Mouse (Mus musculus) G1E (cell line): ENCODE results near the gene Hnrnpul2.

Experiments used
- CTCF ChIP-seq: IDR thresholded peaks from 2 replicates; pipeline ENCODE4 v1.5.1; 2012; ENCODE audit warnings: low read depth, low read length, inconsistent platforms, mixed read lengths
- GATA1 ChIP-seq: IDR thresholded peaks from 2 replicates; pipeline ENCODE4 v1.6.1; 2012; ENCODE audit warnings: borderline replicate concordance, low read length, inconsistent platforms, mixed read lengths
- POLR2AphosphoS5 ChIP-seq: IDR thresholded peaks from 2 replicates; pipeline ENCODE4 v1.6.1; 2012; ENCODE audit warnings: low read depth, low read length, inconsistent platforms; ENCODE audit not compliant: insufficient replicate concordance

DNA sequence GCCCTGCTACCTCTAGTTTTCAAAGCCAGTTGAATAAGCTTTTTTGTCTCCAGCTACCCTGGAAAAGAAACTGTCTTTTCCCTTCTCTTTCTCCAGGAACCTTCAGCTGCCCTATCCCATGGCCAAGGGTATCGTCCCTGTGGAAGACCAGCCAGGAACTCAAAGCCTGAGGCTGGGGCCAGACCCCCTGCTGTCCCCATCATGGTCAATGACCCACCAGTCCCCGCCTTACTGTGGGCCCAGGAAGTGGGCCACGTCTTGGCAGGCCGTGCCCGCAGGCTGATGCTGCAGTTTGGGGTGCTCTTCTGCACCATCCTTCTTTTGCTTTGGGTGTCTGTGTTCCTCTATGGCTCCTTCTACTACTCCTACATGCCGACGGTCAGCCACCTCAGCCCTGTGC lies 21.2 kb downstream of the Hnrnpul2 start:
- no peak for TF ChIP-seq CTCF
- TF ChIP-seq POLR2AphosphoS5: no peak
- TF ChIP-seq GATA1: no peak
